Mouse (Mus musculus): ENCODE measurements around the gene Pold1. TPM values are rescaled to one million over a fixed set of nuclear protein-coding genes. Genes with fewer than 3 reads are reported as not detected.

Pold1 gene
- total RNA-seq, 1 experiment from 2014 or later, result 57.7 TPM

- ATAC-seq (replicated peaks in 1 of 2; ENCODE audit: insufficient read depth in 1 of 2, low FRiP score in 2 of 2, low TSS enrichment in 1 of 2, low read depth in 1 of 2, poor library complexity in 2 of 2, severe bottlenecking in 2 of 2), result no peak
These were observed 29.3 kb downstream of the Pold1 start for GRCm38 (mm10) chr7:44519240-44519913.

- ATAC-seq (replicated peaks in 1 of 2; ENCODE audit: insufficient read depth in 1 of 2, low FRiP score in 2 of 2, low TSS enrichment in 1 of 2, low read depth in 1 of 2, poor library complexity in 2 of 2, severe bottlenecking in 2 of 2), result no peak
These were observed 41.2 kb downstream of the Pold1 start for GRCm38 (mm10) chr7:44507491-44507890.

GRCm38 (mm10) chr7:44501563-44502115 lies 47.0 kb downstream of the Pold1 start:
- ATAC-seq (replicated peaks in 1 of 2; ENCODE audit: insufficient read depth in 1 of 2, low FRiP score in 2 of 2, low TSS enrichment in 1 of 2, low read depth in 1 of 2, poor library complexity in 2 of 2, severe bottlenecking in 2 of 2), result peak; percentile 50 to 54; a peak in 2 of 4 replicates

GRCm38 (mm10) chr7:44500046-44500445 lies 48.6 kb downstream of the Pold1 start:
- ATAC-seq (replicated peaks in 1 of 2; ENCODE audit: insufficient read depth in 1 of 2, low FRiP score in 2 of 2, low TSS enrichment in 1 of 2, low read depth in 1 of 2, poor library complexity in 2 of 2, severe bottlenecking in 2 of 2), result no peak

- no peak for ATAC-seq (replicated peaks in 1 of 2; ENCODE audit: insufficient read depth in 1 of 2, low FRiP score in 2 of 2, low TSS enrichment in 1 of 2, low read depth in 1 of 2, poor library complexity in 2 of 2, severe bottlenecking in 2 of 2)
These were observed 49.7 kb downstream of the Pold1 start for GRCm38 (mm10) chr7:44498922-44499321.

GRCm38 (mm10) chr7:44497361-44498055 lies 51.1 kb downstream of the Pold1 start:
- ATAC-seq (replicated peaks in 1 of 2; ENCODE audit: insufficient read depth in 1 of 2, low FRiP score in 2 of 2, low TSS enrichment in 1 of 2, low read depth in 1 of 2, poor library complexity in 2 of 2, severe bottlenecking in 2 of 2), result no peak

GRCm38 (mm10) chr7:44496771-44497109 lies 51.9 kb downstream of the Pold1 start:
- ATAC-seq (replicated peaks in 1 of 2; ENCODE audit: insufficient read depth in 1 of 2, low FRiP score in 2 of 2, low TSS enrichment in 1 of 2, low read depth in 1 of 2, poor library complexity in 2 of 2, severe bottlenecking in 2 of 2), result no peak

GRCm38 (mm10) chr7:44495992-44496770 lies 52.5 kb downstream of the Pold1 start, which contains the start of the genes Emc10 and Fam71e1:
Emc10 (minus strand) TSS chr7:44496529.
Fam71e1 (plus strand) TSS chr7:44496581.
- ATAC-seq (replicated peaks in 1 of 2; ENCODE audit: insufficient read depth in 1 of 2, low FRiP score in 2 of 2, low TSS enrichment in 1 of 2, low read depth in 1 of 2, poor library complexity in 2 of 2, severe bottlenecking in 2 of 2), result peak; percentile 90 to 93

- no peak for ATAC-seq (replicated peaks in 1 of 2; ENCODE audit: insufficient read depth in 1 of 2, low FRiP score in 2 of 2, low TSS enrichment in 1 of 2, low read depth in 1 of 2, poor library complexity in 2 of 2, severe bottlenecking in 2 of 2)
These were observed 53.6 kb downstream of the Pold1 start for GRCm38 (mm10) chr7:44495086-44495485.

- no peak for ATAC-seq (replicated peaks in 1 of 2; ENCODE audit: insufficient read depth in 1 of 2, low FRiP score in 2 of 2, low TSS enrichment in 1 of 2, low read depth in 1 of 2, poor library complexity in 2 of 2, severe bottlenecking in 2 of 2)
These were observed 54.0 kb downstream of the Pold1 start for GRCm38 (mm10) chr7:44494681-44495080.

- no peak for ATAC-seq (replicated peaks in 1 of 2; ENCODE audit: insufficient read depth in 1 of 2, low FRiP score in 2 of 2, low TSS enrichment in 1 of 2, low read depth in 1 of 2, poor library complexity in 2 of 2, severe bottlenecking in 2 of 2)
These were observed 56.4 kb downstream of the Pold1 start for GRCm38 (mm10) chr7:44492166-44492826.

GRCm38 (mm10) chr7:44491391-44491790 lies 57.3 kb downstream of the Pold1 start:
- ATAC-seq (replicated peaks in 1 of 2; ENCODE audit: insufficient read depth in 1 of 2, low FRiP score in 2 of 2, low TSS enrichment in 1 of 2, low read depth in 1 of 2, poor library complexity in 2 of 2, severe bottlenecking in 2 of 2), result no peak

- ATAC-seq (replicated peaks in 1 of 2; ENCODE audit: insufficient read depth in 1 of 2, low FRiP score in 2 of 2, low TSS enrichment in 1 of 2, low read depth in 1 of 2, poor library complexity in 2 of 2, severe bottlenecking in 2 of 2), result no peak
These were observed 58.4 kb downstream of the Pold1 start for GRCm38 (mm10) chr7:44490281-44490680.

GRCm38 (mm10) chr7:44488545-44488944 lies 60.1 kb downstream of the Pold1 start:
- no peak for ATAC-seq (replicated peaks in 1 of 2; ENCODE audit: insufficient read depth in 1 of 2, low FRiP score in 2 of 2, low TSS enrichment in 1 of 2, low read depth in 1 of 2, poor library complexity in 2 of 2, severe bottlenecking in 2 of 2)

GRCm38 (mm10) chr7:44487936-44488335 lies 60.7 kb downstream of the Pold1 start:
- ATAC-seq (replicated peaks in 1 of 2; ENCODE audit: insufficient read depth in 1 of 2, low FRiP score in 2 of 2, low TSS enrichment in 1 of 2, low read depth in 1 of 2, poor library complexity in 2 of 2, severe bottlenecking in 2 of 2), result no peak

GRCm38 (mm10) chr7:44486927-44487575 lies 61.6 kb downstream of the Pold1 start:
- no peak for ATAC-seq (replicated peaks in 1 of 2; ENCODE audit: insufficient read depth in 1 of 2, low FRiP score in 2 of 2, low TSS enrichment in 1 of 2, low read depth in 1 of 2, poor library complexity in 2 of 2, severe bottlenecking in 2 of 2)

Measured in hematopoietic stem cell, adult 5-6 weeks (primary cell).